Mouse (Mus musculus) kidney, adult 11 months (tissue): ENCODE measurements at regions not wholly inside any gene's neighbourhood (a gene's known extent, or its start where the extent isn't known, plus 50 kb on each side); places are given as distances from the start of the nearest gene placed in this dataset.

Experiments used
- DNase-seq: peaks from one replicate; pipeline ENCODE4 v3.0.0; 2022

- DNase-seq, result no peak
Observed at GRCm38 (mm10) chr14:105779760-105780159, 116.9 kb downstream of the Spry2 start.

GRCm38 (mm10) chr14:105779349-105779748 lies 117.3 kb downstream of the Spry2 start:
- DNase-seq, result peak; percentile 70

- DNase-seq, result no peak
Observed at GRCm38 (mm10) chr14:105773674-105774073, 122.9 kb downstream of the Spry2 start.

GRCm38 (mm10) chr14:105767100-105767499 lies 129.5 kb downstream of the Spry2 start:
- no peak for DNase-seq

- no peak for DNase-seq
Observed at GRCm38 (mm10) chr14:105752509-105753375, 143.9 kb downstream of the Spry2 start.

GRCm38 (mm10) chr14:105751762-105752161 lies 144.9 kb downstream of the Spry2 start:
- no peak for DNase-seq

GRCm38 (mm10) chr14:105744578-105744977 lies 152.0 kb downstream of the Spry2 start:
- no peak for DNase-seq

- DNase-seq, result peak; percentile 14
Observed at GRCm38 (mm10) chr14:105744125-105744524, 152.5 kb downstream of the Spry2 start.

- DNase-seq, result peak; percentile 63
Observed at GRCm38 (mm10) chr14:105740889-105741288, 155.7 kb downstream of the Spry2 start.

- DNase-seq, result no peak
Observed at GRCm38 (mm10) chr14:105738568-105738967, 158.1 kb downstream of the Spry2 start.

GRCm38 (mm10) chr14:105736352-105736751 lies 160.3 kb downstream of the Spry2 start:
- DNase-seq, result no peak

- no peak for DNase-seq
Observed at GRCm38 (mm10) chr14:105734291-105734690, 162.3 kb downstream of the Spry2 start.

- peak; percentile 60 for DNase-seq
Observed at GRCm38 (mm10) chr14:105733013-105733728, 163.4 kb downstream of the Spry2 start.

GRCm38 (mm10) chr14:105732221-105733012 lies 164.2 kb downstream of the Spry2 start:
- DNase-seq, result peak; percentile 84

GRCm38 (mm10) chr14:105730786-105731185 lies 165.8 kb downstream of the Spry2 start:
- DNase-seq, result peak; percentile 29

GRCm38 (mm10) chr14:105728841-105729240 lies 167.8 kb downstream of the Spry2 start:
- DNase-seq, result no peak

- no peak for DNase-seq
Observed at GRCm38 (mm10) chr14:105725741-105726140, 170.9 kb downstream of the Spry2 start.

GRCm38 (mm10) chr14:105722923-105723322 lies 173.7 kb downstream of the Spry2 start:
- no peak for DNase-seq

- no peak for DNase-seq
Observed at GRCm38 (mm10) chr14:105721576-105721975, 175.0 kb downstream of the Spry2 start.

GRCm38 (mm10) chr14:105720816-105721510 lies 175.7 kb downstream of the Spry2 start:
- no peak for DNase-seq

- DNase-seq, result no peak
Observed at GRCm38 (mm10) chr14:105718676-105719441, 177.8 kb downstream of the Spry2 start.

GRCm38 (mm10) chr14:105717821-105718220 lies 178.8 kb downstream of the Spry2 start:
- no peak for DNase-seq
